Mouse (Mus musculus): ENCODE measurements around the gene Gmip.

Gmip gene

DNA sequence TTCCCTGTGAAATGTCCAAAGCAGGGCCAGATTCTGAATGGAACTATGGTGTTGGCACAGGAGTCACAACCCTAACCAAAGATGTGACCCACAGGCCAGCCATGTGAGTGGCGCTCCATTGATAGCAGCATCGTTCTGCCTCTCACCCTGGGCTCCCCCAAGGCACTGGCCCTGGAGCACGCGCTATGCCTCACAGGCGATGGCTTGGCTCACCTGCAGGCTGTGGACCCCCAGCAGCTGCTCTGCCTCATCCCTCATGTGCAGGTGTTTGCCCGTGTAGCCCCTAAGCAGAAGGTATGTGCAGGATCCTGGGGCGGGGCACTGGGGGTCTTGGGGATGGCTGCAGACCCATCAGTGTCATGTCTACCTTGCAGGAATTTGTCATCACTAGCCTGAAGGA lies 5.1 kb upstream of the Gmip start:
- no peak for DNase-seq (ENCODE audit: low read depth, low spot score)

DNA sequence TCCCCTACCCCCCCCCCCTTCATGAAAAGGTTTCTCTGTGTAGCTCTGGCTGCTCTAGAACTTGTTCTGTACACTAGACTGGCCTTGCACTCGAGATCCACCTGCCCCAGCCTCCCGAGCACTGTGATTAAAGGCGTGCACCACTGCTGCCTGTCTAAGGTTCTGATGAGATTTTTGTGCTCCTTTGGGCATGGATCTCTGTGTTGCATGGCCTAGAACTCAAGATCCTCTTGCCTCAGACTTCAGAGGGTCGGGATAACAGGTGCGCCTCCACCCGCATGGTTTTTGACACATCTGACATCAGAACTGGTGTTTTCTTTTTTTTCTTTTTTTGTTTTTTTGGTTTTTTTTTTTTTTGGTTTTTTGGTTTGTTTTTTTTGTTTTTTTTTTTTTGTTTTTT lies 3.9 kb upstream of the Gmip start:
- DNase-seq (ENCODE audit: low read depth, low spot score), result no peak

DNA sequence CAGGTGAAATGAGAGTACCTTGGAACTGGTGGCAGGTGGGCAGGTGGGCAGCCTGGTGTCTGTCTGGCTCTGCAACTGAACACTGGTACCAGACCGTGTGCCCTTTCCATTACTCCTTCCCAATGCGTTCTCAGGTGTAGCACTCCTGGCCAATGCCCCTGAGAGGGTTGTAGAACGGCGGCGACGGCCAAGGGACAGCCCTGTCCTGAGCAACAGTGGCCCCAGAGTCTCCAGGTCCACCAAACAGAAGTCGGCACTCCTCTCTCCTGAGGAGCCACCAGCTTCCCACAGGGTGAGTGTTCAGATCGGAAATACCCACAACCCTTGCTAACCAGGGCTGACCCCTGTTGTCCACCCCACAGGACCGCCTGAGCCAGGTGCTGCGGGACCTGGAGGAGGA lies 3.4 kb upstream of the Gmip start:
- DNase-seq (ENCODE audit: low read depth, low spot score), result no peak

DNA sequence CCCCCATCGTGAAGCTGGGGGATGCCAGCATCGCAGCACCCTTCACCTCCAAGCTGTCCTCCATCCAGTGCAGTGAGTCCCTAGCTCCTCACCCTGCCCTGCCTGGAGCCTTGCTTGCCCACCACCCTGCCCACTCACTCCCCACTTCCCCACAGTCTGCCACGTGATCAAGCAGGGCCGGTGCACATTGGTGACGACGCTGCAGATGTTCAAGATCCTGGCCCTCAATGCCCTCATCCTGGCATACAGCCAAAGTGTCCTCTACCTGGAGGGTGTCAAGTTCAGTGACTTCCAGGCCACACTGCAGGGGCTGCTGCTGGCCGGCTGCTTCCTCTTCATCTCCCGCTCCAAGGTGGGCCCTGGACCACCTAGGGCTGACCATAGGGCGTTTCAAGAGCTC lies 3.0 kb upstream of the Gmip start:
- DNase-seq (ENCODE audit: low read depth, low spot score), result no peak

DNA sequence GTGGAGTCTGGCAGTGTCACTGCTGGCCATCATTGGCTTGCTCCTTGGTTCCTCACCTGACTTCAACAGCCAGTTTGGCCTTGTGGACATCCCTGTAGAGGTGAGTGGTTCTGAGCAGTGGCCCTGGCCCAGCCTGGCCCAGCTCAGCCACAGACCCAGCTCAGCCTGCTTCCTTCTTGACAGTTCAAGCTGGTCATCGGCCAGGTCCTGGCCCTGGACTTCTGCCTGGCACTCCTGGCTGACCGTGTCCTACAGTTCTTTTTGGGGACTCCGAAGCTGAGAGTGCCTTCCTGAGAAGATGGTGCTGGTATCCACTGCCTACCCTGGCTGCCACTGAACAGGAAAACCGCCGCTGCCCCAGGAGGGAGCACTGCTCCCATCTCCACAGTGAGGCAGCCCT lies 1.2 kb upstream of the Gmip start:
- no peak for DNase-seq (ENCODE audit: low read depth, low spot score)

DNA sequence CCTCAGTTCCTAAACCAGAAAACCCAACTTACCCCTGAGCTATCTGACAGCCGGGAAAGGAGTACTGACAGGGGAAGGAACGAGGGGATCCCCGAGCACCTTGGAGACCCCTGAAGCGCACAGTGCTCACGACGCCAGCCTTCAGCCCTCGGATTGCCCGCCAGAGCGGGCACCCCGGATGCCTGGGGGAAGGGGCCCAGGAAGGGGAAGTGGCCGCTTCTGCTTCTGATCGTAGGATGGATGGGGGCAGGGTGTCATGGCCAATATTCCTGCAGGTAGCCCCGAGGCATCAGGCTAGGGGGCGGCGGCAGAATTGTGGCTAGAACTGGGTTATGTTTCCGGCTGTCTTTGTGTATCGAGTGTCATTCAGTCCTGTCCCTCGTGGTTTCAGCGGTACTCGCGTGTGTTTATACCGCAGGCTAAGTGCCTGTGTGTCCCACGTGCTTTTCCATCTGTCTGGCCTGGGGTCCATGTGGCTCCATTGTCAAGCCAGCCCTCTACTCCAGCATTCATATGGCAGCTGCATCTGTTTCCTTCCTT lies 455 bp downstream of the Gmip start:
- peak; percentile 17 for DNase-seq (ENCODE audit: low read depth, low spot score)

DNA sequence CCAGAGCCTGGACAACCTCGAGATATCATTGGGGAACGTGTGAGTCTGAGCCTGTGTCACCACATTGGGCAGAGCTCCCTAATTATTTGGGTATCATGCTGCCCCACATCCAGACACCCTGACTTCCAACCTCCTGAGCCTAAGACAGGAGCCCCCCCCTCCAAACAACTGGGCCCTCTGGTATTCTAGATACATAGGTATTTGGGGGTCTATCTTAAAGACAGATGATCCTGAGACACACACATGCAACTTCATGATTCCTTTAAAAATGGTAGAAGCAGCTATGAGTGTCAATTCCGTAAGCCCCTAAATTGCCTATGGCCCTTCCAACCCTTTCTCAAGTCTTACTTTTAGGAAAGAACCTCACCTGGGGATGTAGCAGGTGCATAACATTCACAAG lies 1.3 kb downstream of the Gmip start:
- no peak for DNase-seq (ENCODE audit: low read depth, low spot score)

DNA sequence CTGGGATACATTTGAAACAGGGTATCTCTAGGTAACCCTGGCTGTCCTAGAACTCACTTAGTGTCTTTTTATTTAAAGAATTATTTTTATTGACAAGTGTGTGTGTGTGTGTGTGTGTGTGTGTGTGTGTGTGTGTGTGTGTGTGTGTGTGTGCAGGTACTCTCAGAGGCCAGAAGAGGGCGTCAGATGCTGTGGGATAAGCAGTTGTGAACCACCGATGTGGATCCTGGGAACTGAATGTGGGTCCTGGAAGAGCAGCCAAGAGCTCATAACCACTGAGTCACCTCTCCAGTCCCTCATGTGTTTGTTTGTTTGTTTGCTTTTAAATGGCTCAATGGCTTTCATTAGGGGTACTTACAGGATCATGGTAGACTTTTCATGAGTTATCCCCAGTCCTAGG lies 6.4 kb downstream of the Gmip start:
- no peak for DNase-seq (ENCODE audit: low read depth, low spot score)

DNA sequence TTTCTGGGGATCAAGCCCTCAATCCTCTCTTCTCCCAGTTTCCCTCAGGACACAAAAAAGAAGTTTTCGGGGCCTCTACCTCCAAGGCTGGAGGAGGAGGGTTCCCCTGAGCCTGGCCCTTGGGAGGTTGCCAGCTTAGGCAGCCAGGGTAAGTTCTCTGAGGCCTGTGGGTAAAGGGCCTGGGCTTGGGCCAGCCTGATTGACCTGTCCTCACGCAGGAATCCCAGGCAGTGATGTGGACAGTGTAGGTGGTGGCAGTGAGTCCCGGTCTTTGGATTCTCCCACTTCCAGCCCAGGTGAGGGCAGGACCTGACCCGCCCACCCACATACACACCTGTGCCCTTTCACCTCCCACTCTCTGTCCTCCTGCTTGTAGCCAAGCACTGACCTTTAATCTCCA lies 6.9 kb downstream of the Gmip start:
- no peak for DNase-seq (ENCODE audit: low read depth, low spot score)

DNA sequence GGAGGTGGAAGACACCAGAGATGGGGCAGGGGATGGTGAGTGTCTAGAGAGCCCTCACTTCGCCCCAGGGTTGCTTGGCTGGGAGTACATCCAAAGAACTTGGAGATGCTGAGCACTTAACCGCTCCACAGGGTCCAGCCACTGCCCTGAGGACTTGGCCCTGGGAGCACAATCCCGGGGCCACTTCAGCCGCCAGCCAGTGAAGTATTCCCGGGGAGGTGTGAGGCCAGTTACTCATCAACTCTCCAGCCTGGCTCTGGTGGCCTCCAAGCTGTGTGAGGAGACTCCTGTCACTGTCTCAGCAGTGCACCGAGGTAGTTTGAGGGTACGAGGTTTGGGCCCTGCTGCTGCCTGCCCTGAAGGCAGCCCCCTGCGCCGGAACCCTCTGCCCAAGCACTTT lies 12.0 kb downstream of the Gmip start:
- no peak for DNase-seq (ENCODE audit: low read depth, low spot score)

DNA sequence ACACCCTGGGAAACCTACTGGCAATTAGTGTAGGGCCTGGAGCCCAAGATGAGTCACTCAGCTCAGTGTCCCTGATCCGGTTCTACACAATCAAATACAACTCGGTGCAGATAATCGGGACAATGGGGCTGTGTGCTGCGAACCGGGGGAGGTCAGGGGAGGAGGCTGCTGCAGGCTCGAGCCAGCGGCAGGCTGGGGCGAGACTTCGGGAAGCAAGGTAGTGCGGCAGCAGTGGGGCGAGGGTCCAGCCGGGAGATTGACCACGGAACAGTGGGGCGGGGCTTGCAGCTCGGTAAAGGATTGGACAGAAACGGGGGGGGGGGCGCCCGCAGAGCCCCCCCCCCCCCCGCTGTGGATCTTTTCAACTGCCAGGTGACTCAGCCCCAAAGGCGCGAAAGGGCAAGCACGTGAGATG lies 13.5 kb downstream of the Gmip start:
- no peak for DNase-seq (ENCODE audit: low read depth, low spot score)

DNA sequence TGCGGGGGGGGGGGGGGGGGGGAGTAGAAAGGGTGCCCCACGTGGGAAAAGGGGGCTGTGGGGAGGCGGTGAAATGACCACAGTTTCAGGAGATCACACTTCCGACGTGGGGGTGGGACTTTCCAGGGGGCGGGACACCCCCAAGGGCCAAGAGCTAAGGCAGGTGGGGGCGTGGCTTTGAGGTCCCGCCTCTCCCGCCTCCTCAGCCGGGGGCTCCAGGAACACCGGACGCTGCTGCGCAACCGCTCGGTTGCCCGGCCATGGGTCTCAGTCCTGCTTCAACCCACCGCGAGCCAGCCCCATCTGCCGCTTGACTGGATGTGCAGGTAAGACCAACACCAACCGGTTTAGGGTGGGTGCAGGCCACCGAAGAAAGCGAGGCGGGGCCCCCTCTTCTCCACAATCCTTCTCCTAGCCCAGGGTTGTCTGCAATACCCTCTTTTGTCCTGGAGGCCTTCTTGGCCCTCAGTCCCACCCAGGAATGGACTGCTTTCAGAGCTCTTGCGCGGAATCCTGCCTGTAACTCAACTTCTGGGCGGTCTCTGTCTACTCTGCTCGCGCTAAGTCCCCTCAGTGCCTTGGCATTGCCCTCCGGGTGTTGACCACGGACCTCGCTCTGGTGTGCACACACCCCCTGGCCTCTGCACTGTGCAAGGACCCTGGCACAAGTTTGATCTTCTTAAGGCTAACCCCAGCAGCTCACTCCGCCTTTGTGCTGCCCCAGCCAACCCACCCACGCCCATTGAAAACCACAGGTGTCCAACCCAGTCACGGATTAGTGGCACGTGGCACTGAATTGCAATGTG lies 14.1 kb downstream of the Gmip start, which contains the start of gene Lpar2:
TSS of gene Lpar2 (plus strand) at position 44 of the 806 bp plus-strand sequence.
- peak; percentile 77 for DNase-seq (ENCODE audit: low read depth, low spot score)

DNA sequence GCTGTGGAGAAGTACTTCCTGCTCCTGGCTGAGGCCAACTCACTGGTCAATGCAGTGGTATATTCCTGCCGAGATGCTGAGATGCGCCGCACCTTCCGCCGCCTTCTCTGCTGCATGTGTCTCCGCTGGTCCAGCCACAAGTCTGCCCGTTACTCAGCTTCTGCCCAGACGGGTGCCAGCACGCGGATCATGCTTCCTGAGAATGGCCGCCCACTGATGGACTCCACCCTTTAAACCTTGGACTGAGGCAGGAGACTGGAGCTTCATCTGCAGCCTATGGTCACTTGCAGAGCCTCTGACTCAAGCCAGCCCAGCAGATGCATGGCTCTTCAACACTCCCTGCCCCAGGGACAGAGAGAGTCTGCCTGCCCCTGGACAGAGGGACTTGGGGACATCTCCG lies 17.9 kb downstream of the Gmip start:
- DNase-seq (ENCODE audit: low read depth, low spot score), result no peak

DNA sequence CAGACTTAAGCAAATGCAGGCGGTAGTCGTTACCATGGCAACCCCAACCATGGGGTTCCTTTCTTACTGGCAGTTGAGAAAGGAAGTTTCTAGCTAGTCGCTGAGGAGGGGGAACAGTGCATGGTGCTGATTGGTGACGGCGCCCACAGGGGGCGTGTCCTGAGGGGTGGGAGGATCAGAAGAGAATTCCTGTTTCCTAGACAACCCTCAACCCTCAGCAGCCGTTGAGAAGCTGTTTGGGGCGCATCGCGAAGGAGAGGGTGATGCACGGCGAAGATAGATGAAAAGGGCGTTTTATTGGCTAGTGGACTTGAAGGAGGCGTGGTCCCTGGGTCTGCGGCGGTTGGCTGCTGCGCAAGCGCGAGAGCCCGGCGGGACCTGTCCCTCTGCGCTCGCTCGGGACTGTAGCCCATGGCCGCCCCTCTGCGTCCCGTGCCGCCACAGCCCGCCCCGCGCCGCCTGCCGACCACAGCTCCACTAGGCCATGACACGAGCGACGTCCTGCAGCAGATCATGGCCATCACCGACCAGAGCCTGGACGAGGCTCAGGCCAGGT lies 23.9 kb downstream of the Gmip start, which contains the start of gene Pbx4:
TSS of gene Pbx4 (plus strand) at position 194 of the 556 bp plus-strand sequence.
- DNase-seq (ENCODE audit: low read depth, low spot score), result peak; percentile 97

DNA sequence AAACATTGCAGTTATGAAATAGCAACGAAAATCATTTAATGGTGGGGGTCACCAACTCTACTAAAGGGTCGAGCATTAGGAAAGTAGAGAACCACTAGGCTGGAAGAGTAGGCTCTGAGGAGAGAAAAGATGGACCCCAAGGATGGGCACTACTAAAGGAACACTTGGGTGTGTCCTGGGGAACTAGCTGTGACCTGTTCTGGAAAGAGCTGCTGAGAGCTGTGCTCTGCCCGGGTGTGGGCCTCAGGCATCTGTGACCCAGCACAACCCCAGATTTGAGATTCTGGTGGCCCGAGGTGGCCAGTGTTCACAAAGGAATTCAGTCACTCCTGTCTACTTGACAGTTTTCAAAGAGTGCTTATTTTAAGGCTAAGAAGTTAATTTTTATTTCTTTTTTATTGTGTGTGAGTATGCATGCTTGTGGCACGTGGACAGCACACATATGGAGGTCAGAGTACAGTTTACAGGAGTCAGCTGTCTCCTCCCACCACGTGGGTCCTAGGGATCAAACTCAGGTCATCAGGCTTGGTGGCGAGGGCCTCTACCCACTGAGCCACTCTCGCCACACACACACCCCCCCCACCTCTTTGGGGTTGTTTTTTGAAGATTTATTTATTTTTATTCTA lies 28.7 kb downstream of the Gmip start:
- no peak for DNase-seq (ENCODE audit: low read depth, low spot score)

DNA sequence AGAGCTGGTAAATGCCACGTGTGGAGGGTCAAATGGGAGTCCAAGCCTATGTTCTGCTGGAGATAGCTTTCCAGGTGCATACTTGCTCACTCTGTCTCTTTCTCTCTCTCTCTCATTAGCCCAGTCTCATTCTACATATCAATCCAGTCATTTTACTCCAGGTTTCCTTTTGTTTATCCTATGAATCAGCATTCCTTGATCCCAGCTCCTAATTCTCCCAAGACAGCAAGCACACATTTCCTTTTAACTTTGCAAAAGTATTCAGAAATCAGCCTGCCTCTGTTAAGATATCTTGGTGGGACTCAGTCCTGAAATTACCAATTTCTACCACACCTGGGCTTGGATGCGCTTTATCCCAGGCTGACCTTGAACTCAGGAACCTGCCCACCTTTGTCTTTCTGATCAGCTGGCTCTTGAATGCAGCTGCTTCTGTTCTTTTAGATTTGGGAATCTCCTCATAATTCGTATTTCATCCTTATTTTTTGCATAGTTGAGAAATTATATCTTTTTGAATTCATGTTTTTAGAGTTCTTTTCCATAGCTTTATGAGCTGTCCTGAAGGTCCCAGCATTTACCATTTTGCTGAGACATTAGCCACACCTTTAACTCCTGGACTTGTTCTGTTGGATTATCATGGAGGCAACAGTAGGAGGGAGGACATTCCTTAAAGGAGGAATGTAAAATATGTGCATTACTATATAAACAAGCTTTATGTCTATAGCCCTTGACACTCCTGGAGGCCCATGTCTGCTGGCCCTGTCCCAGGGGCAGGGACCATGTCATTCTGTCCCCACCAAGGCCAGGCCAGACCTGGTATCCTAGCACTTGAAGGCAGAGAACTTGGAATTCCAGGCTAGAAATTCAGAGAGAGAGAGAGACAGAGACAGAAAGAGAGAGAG lies 38.9 kb downstream of the Gmip start:
- no peak for DNase-seq (ENCODE audit: low read depth, low spot score)

DNA sequence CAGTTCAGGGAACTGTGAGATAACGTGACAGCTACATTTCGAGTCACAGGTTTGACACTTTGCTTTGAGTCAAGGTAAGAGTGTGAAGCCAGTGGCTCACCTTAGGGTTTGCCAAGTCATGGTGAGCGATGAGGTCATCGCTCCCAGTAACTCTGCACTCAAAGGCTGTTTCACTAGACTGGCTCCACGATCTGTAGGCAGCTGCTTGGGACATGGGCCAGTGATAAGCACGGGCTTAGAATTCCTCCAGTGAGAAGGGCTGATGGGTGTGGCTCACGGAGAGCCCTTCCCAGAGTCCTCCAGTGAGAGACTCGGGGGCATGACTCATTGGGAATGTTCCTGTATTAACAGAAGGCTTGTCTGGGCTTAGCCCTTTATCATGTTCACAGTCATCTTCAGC lies 40.5 kb downstream of the Gmip start:
- DNase-seq (ENCODE audit: low read depth, low spot score), result no peak

DNA sequence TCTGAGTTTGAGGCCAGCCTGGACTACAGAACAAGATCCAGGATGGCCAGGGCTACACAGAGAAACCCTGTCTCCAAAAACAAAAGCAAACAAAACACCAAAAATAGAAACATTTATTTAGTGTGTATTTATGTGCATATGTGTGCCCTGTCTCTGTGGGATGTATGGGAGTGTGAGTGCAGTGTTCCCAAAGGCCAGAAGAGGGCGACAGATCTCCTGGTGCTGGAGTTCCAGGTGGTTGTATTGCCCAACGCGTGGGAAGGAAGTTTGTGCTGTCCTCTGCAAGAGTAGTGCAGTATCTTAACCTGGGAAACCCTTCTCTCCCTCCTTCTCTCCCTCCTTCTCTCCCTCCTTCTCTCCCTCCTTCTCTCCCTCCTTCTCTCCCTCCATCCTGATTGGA lies 41.4 kb downstream of the Gmip start:
- DNase-seq (ENCODE audit: low read depth, low spot score), result no peak

DNA sequence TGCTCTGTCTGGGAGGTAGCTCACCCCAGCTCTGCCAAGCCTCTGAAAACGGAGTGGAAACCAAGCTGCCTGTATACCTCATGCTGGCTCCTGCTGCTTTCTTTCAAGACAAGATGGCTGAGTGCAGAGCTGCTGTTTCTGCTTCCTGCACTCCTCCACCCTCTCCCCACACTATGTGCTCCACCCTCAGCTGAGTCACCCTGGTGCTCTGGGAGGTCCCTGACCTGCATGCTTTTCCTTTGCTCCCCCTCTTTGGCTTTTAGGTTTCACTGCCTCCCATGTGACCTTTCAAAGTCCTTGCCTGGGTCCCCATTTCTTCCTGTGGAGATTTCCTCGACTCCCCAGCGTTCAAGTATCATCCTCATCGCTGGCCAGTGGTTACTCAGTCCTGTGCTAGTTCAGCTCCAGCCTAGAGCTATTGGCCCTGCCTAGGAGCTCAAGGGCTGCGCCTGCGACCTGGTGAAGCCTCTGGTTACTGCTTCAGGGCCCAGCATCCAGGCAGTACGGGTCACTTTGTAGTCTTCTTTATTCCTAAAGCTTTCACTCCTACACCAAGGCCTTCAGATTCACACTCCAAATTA lies 42.5 kb downstream of the Gmip start:
- no peak for DNase-seq (ENCODE audit: low read depth, low spot score)

DNA sequence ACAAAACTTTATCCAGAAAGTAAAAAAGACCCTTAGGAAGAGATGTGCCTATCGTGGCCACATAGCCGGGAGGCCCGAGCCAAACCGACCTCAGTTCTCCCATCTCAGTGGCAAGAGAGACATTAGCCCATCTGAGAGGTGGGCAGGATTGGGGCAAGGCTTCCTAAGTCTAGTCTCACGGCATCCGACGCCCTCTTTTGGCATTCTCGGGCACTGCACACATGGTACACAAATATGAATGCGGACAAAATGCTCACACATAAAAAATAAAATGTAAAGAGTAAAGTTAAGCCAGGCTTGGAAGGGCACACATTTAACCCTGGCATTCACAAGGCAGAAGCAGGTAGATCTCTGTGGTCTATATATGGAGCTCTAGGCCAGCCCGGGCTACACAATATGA lies 45.4 kb downstream of the Gmip start:
- no peak for DNase-seq (ENCODE audit: low read depth, low spot score)

DNA sequence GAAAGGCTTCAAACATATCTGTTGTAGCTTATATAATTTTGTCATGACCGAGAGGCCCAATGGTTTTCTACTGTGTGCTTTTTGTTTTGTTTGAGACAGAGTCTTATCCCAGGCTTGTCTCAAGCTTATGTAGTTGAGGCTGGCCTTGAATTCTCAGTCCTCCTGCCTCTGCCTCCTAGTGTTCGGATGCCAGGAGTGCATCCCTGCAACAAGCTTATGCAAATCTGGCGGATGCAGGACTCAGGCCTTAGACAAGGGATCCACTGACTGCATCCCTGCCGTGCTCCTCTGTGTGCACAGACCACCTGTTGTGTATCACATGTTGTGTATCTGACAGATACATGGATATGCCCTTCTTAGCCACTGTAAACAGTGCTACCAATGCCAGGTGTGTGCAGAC lies 52.3 kb downstream of the Gmip start:
- no peak for DNase-seq (ENCODE audit: low read depth, low spot score)
